In the genomic region with DNA sequence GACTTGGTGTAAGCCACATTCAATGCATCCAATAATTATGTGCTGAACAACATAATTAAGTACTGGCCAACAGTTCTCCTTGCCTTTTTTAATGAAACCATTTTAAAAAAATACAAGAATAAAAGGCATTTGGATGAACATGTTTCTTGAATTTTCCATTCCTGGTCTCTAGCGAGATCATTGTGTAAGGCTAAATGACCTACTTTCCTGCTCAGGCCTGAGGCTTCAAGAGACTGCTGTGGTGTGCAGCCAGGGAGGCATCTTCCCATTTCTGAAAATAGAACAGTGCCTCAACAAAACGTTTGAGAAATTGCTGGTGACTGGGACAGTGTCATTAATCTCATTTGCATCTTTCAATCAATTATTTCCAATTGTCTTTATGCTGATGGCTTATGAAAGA, we compare ENCODE assay signal across 23 mouse cellular contexts.
"Had no signal": no experiment of that assay in that cellular context is flagged by ENCODE, and none has a peak within 500 bp of the region (broad histone marks: within the 10 kb centered on the region; RNA-seq: fewer than 3 reads in every experiment).

No protein-coding gene starts in this region.

- H3K4me3 ChIP-seq: layer of hippocampus, adult 2 months; left cerebral cortex, adult 2 months; limb, embryonic 12.5 days; limb, embryonic 15.5 days; midbrain, embryonic 12.5 days; midbrain, embryonic 15.5 days; neural tube, embryonic 13.5 days; stomach, embryonic 15.5 days had no signal

- DNase-seq: kidney, adult 2 months; kidney, postnatal 25 days; layer of hippocampus, postnatal 36 days; left cerebral cortex, postnatal 4 days; liver, postnatal 0 days; lung, embryonic 14.5 days; right cerebral cortex, postnatal 4 days; spleen, adult 18-20 months; thymus, adult 18-20 months; thymus, postnatal 36 days had no signal

- ATAC-seq: liver, postnatal 0 days; lung, postnatal 0 days; midbrain, embryonic 15.5 days had no signal

- H3K4me2 ChIP-seq: limb, embryonic 12.5 days; limb, embryonic 15.5 days; liver, embryonic 11.5 days; lung, embryonic 14.5 days; midbrain, embryonic 12.5 days; midbrain, embryonic 15.5 days; neural tube, embryonic 13.5 days; stomach, embryonic 15.5 days had no signal

- H3K36me3 ChIP-seq: limb, embryonic 12.5 days; limb, embryonic 15.5 days; midbrain, embryonic 12.5 days; midbrain, embryonic 15.5 days; neural tube, embryonic 13.5 days; stomach, embryonic 15.5 days had no signal

- H3K27ac ChIP-seq: kidney, postnatal 0 days; layer of hippocampus, adult 2 months; left cerebral cortex, adult 2 months; limb, embryonic 12.5 days; limb, embryonic 15.5 days; liver, embryonic 14.5 days; macrophage; midbrain, embryonic 12.5 days; midbrain, embryonic 15.5 days; neural tube, embryonic 13.5 days; stomach, embryonic 15.5 days had no signal

- H3K9ac ChIP-seq: limb, embryonic 12.5 days; limb, embryonic 15.5 days; liver, embryonic 14.5 days; liver, postnatal 0 days; lung, embryonic 14.5 days; midbrain, embryonic 12.5 days; midbrain, embryonic 15.5 days; neural tube, embryonic 13.5 days; stomach, embryonic 15.5 days had no signal

- H3K27me3 ChIP-seq: limb, embryonic 12.5 days; limb, embryonic 15.5 days; midbrain, embryonic 15.5 days; neural tube, embryonic 13.5 days; stomach, embryonic 15.5 days had no signal

- H3K9me3 ChIP-seq: limb, embryonic 12.5 days; limb, embryonic 15.5 days; midbrain, embryonic 12.5 days; midbrain, embryonic 15.5 days; neural tube, embryonic 13.5 days; stomach, embryonic 15.5 days had no signal
